Mouse (Mus musculus) bone marrow macrophage, adult 2 months (primary cell): ENCODE measurements at regions not wholly inside any gene's neighbourhood (a gene's known extent, or its start where the extent isn't known, plus 50 kb on each side); places are given as distances from the start of the nearest gene placed in this dataset.

Source experiments
- CTCF ChIP-seq: IDR thresholded peaks from 2 replicates; pipeline ENCODE4 v1.5.1; 2012; ENCODE audit warnings: low read depth, mild to moderate bottlenecking, low read length, moderate library complexity
- POLR2A ChIP-seq: IDR thresholded peaks from 2 replicates; pipeline ENCODE4 v1.6.1; 2012; ENCODE audit warnings: mild to moderate bottlenecking, low read depth, low read length, borderline replicate concordance

DNA sequence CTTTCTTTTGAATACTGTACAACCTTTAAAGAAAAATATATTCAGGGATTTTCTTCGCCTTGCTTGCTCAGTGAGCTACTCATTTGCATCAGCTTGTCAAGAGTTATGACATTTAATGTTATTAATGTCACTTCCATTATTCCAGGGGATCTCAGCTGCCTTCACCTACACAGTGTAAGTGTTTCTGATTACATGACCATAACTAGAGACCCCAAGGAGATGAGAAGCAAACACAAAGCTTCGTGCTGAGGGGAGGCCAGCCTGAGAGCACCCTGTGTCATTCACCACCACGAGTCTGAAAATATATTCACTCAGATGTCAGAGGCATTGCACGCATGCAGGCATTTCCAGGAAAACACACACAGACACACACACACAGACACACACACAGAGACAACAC lies 369.8 kb upstream of the Adamts16 start:
- TF ChIP-seq POLR2A (no peak), CTCF (no peak)
